Mouse (Mus musculus) midbrain, embryonic 15.5 days (tissue): Measurements from ENCODE around the gene Hoxb2. TPM values are rescaled to one million over a fixed set of nuclear protein-coding genes. Genes with fewer than 3 reads are reported as not detected.

ENCODE experiments used
- microRNA counts: library from miRNA; unstranded; fragments of <30 nt; microRNA quantifications from one replicate; lab custom pipeline; 2016
- microRNA-seq: library from miRNA; unstranded; fragments of <30 nt; microRNA quantifications from one replicate; pipeline ENCODE4, GENCODE M21; 2016
- polyA plus RNA-seq: library from polyadenylated mRNA; unstranded; fragments of >200 nt; fragmentation: Nextera tagmentation; extraction: Ambion mirVana; gene quantifications from 2 replicates; pipeline ENCODE4 v1.2.1, GENCODE M21; 2015

The Hoxb2 gene
- polyA plus RNA-seq, 1 experiment from 2014 or later, result 0.32 TPM

MicroRNAs encoded within 50 kb of the gene (microRNA counts, 519-probe panel; counts per million panel counts)
- 2,101 counts per million, percentile 22 among the panel's probes with 10 or more counts for microRNA mmu-miR-10a (lab: Ali Mortazavi, UCI)

Small RNA genes within 50 kb of the gene (microRNA-seq; reads per million reads assigned to microRNA genes)
- 970 reads per million, percentile 80 among the genes with 10 or more reads in this experiment for gene Mir10a

Other genes starting within 250 kb of the Hoxb2 start
- not detected in 2 replicates for gene Calcoco2, start 238.6 kb upstream of the Hoxb2 start, polyA plus RNA-seq
- gene Ttll6, start 216.7 kb upstream of the Hoxb2 start, polyA plus RNA-seq, result 0.14 and 0.26 TPM in 2 replicates
- gene Hoxb13, start 156.2 kb upstream of the Hoxb2 start, polyA plus RNA-seq, result not detected in 2 replicates
- gene Hoxb9, start 79.1 kb upstream of the Hoxb2 start, polyA plus RNA-seq, result not detected in 2 replicates
- not detected in 2 replicates for gene Hoxb8, start 68.6 kb upstream of the Hoxb2 start, polyA plus RNA-seq
- gene Hoxb7, start 63.9 kb upstream of the Hoxb2 start, polyA plus RNA-seq, result not detected in 2 replicates
- gene Hoxb6, start 58.0 kb upstream of the Hoxb2 start, polyA plus RNA-seq, result 0.13 and 0.34 TPM in 2 replicates
- gene Hoxb5, start 47.2 kb upstream of the Hoxb2 start, polyA plus RNA-seq, result 0.09 and 0.70 TPM in 2 replicates
- not detected in 2 replicates for gene Hoxb4, start 32.3 kb upstream of the Hoxb2 start, polyA plus RNA-seq
- 0.15 TPM in 1 of 2 replicates, not detected in the other for gene Hoxb3, start 27.2 kb upstream of the Hoxb2 start, polyA plus RNA-seq
- not detected in 2 replicates for gene Hoxb1, start 15.2 kb downstream of the Hoxb2 start, polyA plus RNA-seq
- 3.0 and 3.8 TPM in 2 replicates for gene Skap1, start 114.1 kb downstream of the Hoxb2 start, polyA plus RNA-seq